Mouse (Mus musculus) kidney, embryonic 15.5 days (tissue): Measurements from ENCODE around the gene Duox2. TPM values are rescaled to one million over a fixed set of nuclear protein-coding genes. Genes with fewer than 3 reads are reported as not detected.
A peak's percentile ranks its signal among the peaks of the same experiment; 100 is the strongest.

Source experiments
- ATAC-seq: fragments of 200-750 bp; cut with Nextera tagmentation; replicated peaks from 2 replicates; pipeline ENCODE4 v1.8.0; 2017; ENCODE audit warnings: moderate TSS enrichment; ENCODE audit not compliant: low FRiP score
- H3K27ac ChIP-seq: fragments of 300-500 bp; sonication (generic); 2 replicates; pipeline ENCODE4 v1.5.1; 2015; ENCODE audit warnings: mild to moderate bottlenecking, inconsistent platforms
- H3K27me3 ChIP-seq: fragments of 300-500 bp; sonication (generic); 2 replicates; pipeline ENCODE4 v1.6.1; 2015; ENCODE audit warnings: inconsistent platforms
- H3K36me3 ChIP-seq: fragments of 300-500 bp; sonication (generic); 2 replicates; pipeline ENCODE4 v1.6.1; 2015; ENCODE audit warnings: inconsistent platforms
- H3K4me1 ChIP-seq: fragments of 300-500 bp; sonication (generic); 2 replicates; pipeline ENCODE4 v1.6.1; 2015; ENCODE audit warnings: inconsistent platforms
- H3K4me2 ChIP-seq: fragments of 300-500 bp; sonication (generic); 2 replicates; pipeline ENCODE4 v1.6.1; 2015; ENCODE audit warnings: moderate library complexity, mild to moderate bottlenecking, inconsistent platforms
- H3K4me3 ChIP-seq: fragments of 300-500 bp; sonication (generic); replicated peaks from 2 replicates; pipeline ENCODE4 v1.5.1; 2015; ENCODE audit warnings: mild to moderate bottlenecking, inconsistent platforms
- H3K9ac ChIP-seq: fragments of 300-500 bp; sonication (generic); 2 replicates; pipeline ENCODE4 v1.6.1; 2015; ENCODE audit warnings: mild to moderate bottlenecking, inconsistent platforms
- H3K9me3 ChIP-seq: fragments of 300-500 bp; sonication (generic); replicated peaks from 2 replicates; pipeline ENCODE4 v1.6.1; 2016; ENCODE audit warnings: inconsistent platforms
- WGBS: fragments of 180-500 bp; shearing (Covaris S2); methylation state at CpG from one replicate; pipeline ENCODE4 v1.1.7; 2015; ENCODE audit warnings: mixed read lengths; 5-methylcytosine and 5-hydroxymethylcytosine counted together
- polyA plus RNA-seq: library from polyadenylated mRNA; unstranded; fragments of >200 nt; fragmentation: Nextera tagmentation; extraction: Ambion mirVana; gene quantifications from 2 replicates; pipeline ENCODE4 v1.2.1, GENCODE M21; 2015

The Duox2 gene
- polyA plus RNA-seq, 1 experiment from 2014 or later: 0.19 TPM

DNA sequence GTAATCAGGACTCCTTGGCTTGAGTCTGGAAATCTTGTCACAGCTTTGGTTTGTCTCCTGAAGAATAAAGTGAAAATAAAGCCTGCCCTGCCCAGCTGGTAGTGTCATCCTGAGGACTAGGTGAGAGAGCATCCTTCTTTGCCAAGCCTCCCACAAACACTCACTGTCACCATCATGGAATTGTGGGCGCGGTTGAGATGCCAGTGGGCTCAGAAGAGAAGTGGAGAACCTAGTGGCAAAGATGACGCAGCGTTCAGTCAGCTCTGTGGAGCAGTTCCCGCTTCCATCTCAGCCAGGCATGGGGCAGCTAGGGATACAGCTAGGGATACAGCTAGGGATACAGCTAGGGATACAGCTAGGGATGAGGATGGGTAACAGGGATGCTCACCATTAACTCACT lies 42.3 kb downstream of the Duox2 start:
- no peaks in the 10 kb centered on the region for H3K4me1 ChIP-seq
- H3K4me3 ChIP-seq: no peak overlapping the region
- H3K27ac ChIP-seq: no peak overlapping the region
- H3K36me3 ChIP-seq: 0 out of 2 replicates have a peak, but pooled peaks cover 2% of the 10 kb centered on the region
- 93% methylated on average over 5 of the region's 5 CpGs for WGBS
- H3K9ac ChIP-seq: no peak overlapping the region
- H3K27me3 ChIP-seq: no peaks in the 10 kb centered on the region
- no peak overlapping the region for H3K4me2 ChIP-seq
- ATAC-seq: no peak
- no peaks in the 10 kb centered on the region for H3K9me3 ChIP-seq

DNA sequence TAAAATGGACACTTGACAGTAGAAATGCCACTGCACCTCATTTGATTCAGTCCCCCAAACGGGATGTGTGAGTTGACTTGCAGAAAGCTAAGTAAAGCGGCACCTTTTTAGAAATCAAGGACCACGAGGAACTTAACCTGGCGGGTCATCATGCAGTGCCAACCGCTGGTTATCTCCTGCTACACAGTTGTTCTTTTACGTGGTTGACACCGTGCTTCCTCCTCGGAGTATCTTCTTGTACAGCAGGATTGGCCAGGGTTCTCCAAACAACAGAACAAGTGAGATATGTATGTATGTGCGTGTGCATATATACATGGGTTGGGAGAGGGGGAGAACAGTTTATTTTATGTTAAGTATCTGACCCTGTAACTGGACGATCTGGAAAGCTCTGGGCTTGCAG lies 50.5 kb downstream of the Duox2 start:
- Histone ChIP-seq H3K27me3 (no peaks in the 10 kb centered on the region), H3K36me3 (no peaks in the 10 kb centered on the region), H3K27ac (no peak overlapping the region), H3K4me1 (peaks cover 10% of the 10 kb centered on the region; the same call in 1 of the 2 replicates), H3K9me3 (no peaks in the 10 kb centered on the region), H3K9ac (no peak overlapping the region), H3K4me3 (no peak overlapping the region), H3K4me2 (no peak overlapping the region)
- ATAC-seq: no peak
- WGBS: 90% methylated on average over 10 of the region's 10 CpGs

DNA sequence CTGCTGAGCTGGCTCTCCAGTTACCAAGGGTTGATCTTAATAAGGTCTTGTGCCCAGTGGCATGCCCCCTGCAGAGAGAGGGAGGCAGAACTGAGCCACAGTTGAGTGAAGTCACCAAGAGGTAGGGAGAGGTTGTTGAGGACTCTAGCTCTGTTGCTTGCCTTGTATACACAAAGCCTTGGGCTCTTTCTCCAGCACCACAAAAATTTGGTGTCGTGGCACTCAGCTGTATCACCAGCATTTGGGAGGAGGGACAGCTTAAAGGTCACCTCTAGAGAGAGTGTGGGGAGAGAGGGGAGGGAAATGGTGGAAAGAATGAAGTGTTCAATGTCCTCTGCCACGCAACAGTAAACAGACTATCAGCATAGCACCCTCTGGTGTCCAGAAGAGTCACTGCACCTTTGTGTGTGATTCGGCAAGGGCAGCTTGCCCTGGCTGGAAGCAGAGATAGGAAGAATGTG lies 54.5 kb downstream of the Duox2 start:
- no peaks in the 10 kb centered on the region for H3K36me3 ChIP-seq
- no peak overlapping the region for H3K4me2 ChIP-seq
- H3K27ac ChIP-seq: 0 out of 2 replicates have a peak overlapping the region, but pooled peaks have one; percentile 48
- H3K4me3 ChIP-seq: no peak overlapping the region
- H3K4me1 ChIP-seq: peaks cover 10% of the 10 kb centered on the region; the same call in 1 of the 2 replicates
- no peaks in the 10 kb centered on the region for H3K9me3 ChIP-seq
- H3K27me3 ChIP-seq: no peaks in the 10 kb centered on the region
- 1% methylated on average over 3 of the region's 3 CpGs for WGBS
- peak; percentile 80 for ATAC-seq
- H3K9ac ChIP-seq: no peak overlapping the region

DNA sequence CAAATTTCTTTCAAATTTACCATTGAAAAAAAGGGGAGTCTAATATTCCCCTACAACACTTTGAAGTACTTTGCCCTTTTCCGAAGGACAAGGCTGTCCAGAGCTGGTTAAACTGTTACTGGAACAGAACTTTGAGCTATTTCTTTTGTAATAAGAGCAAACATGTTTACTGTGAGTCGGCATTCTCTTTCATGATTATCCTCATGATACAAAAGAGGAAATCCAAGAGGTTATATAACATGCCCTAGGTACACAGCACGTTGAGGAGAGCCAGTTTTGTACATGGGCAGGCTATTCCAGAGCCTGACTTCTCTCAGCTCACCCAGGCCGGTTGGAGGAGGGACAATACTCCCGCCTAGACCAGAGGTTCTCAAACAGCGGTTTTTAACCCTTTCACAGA lies 56.3 kb downstream of the Duox2 start:
- Histone ChIP-seq H3K4me1 (peaks cover 10% of the 10 kb centered on the region; the same call in 1 of the 2 replicates), H3K9ac (no peak overlapping the region), H3K27me3 (no peaks in the 10 kb centered on the region), H3K4me2 (no peak overlapping the region), H3K36me3 (no peaks in the 10 kb centered on the region), H3K27ac (no peak overlapping the region), H3K4me3 (no peak overlapping the region), H3K9me3 (no peaks in the 10 kb centered on the region)
- WGBS: 62% methylated on average over 6 of the region's 6 CpGs
- ATAC-seq: no peak

DNA sequence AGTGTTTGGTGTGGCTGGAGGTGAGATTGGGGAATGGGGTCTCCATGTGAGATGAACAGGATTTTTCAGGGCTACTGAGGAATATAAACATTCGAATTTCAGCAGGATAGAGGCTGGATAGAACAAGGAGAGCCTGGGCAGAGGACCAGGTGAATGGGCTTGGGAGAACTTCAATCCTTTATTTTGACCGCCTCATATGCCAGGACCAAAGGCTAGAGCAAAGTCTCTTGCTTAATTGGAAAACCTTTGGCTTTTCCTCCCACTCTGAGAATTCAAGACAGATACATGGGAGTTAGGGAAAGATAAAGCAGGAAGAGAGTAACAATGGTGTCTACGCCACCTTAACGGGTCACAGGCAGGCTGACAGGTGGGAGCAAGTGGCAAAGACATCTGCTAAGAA lies 57.0 kb downstream of the Duox2 start:
- WGBS: 87% methylated on average over 4 of the region's 4 CpGs
- no peak overlapping the region for H3K4me3 ChIP-seq
- no peaks in the 10 kb centered on the region for H3K27me3 ChIP-seq
- no peaks in the 10 kb centered on the region for H3K9me3 ChIP-seq
- H3K27ac ChIP-seq: no peak overlapping the region
- peaks cover 12% of the 10 kb centered on the region; the same call in 1 of the 2 replicates for H3K4me1 ChIP-seq
- H3K4me2 ChIP-seq: no peak overlapping the region
- no peak for ATAC-seq
- H3K9ac ChIP-seq: no peak overlapping the region
- no peaks in the 10 kb centered on the region for H3K36me3 ChIP-seq

DNA sequence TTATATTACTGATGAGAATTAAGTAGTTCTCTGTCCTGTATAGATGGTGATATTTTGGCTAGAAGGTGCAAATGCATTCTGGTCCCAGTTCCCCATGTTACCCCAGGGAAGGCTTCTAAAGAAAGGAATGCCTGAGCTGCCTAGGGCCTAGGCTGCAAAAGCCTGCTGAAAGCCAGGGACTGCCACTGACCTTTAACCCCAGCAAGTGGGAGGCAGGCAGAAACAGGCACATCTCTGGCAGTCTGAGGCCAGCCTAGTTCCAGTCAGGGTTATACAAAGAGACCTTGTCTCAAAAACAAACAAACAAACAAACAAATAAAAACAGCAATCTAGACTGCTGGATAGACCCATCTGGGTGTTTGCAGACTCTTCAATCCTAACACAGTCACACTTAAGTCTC lies 57.5 kb downstream of the Duox2 start:
- Histone ChIP-seq H3K9me3 (no peaks in the 10 kb centered on the region), H3K36me3 (no peaks in the 10 kb centered on the region), H3K4me1 (peaks cover 13% of the 10 kb centered on the region; the same call in 1 of the 2 replicates), H3K4me3 (no peak overlapping the region), H3K27ac (no peak overlapping the region), H3K9ac (no peak overlapping the region), H3K27me3 (no peaks in the 10 kb centered on the region), H3K4me2 (no peak overlapping the region)
- ATAC-seq: no peak

DNA sequence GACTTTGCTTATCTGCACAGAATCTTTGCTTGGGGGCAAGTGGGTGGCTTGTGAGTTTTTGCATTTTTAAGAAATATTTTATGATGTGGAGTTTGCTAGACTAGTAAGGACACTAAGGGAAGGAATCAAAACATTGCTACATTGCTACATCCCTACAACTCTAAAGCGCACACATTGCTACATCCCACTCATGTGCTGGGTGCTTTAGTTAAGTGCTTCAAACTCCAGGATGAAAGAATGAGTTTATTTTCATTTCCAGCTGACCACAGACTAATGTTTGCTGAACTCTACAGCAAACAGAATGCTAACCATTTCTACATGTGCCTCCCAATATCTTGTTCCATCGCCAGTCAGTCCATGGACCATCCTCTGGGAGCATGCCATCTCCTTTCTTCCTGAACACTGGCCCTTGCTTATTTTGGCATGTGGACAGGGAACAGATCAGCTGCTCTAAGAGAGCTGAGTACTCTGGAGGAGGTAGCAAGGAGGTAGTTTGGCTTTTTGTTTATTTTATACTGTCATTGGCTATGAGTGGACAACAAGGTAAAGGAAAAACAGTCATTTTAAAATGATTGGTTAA lies 60.3 kb downstream of the Duox2 start:
- Histone ChIP-seq H3K9ac (no peak overlapping the region), H3K27ac (no peak overlapping the region), H3K9me3 (no peaks in the 10 kb centered on the region), H3K36me3 (no peaks in the 10 kb centered on the region), H3K4me1 (peaks cover 14% of the 10 kb centered on the region), H3K4me3 (no peak overlapping the region), H3K27me3 (no peaks in the 10 kb centered on the region), H3K4me2 (no peak overlapping the region)
- no peak for ATAC-seq
- 87% methylated on average over 2 of the region's 2 CpGs for WGBS

DNA sequence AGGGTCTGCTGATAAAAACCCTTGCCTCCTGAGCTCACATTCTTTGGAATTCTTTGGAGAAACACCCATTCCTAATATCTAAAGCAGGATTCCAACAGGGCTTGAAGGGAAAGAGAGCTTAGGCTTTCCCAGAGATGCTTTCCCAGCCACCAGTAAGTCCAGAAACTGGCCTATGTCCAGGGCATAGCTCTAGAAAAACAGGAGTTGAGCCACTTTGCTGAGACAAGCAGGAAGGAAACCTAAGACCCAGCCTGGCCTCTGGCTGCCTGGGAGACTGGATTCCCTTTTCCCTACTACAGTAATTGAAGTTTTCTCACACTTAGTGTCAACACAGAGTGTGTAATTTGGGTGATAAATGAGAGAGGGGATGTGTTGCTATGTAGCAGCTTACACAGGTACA lies 61.9 kb downstream of the Duox2 start:
- peaks cover 14% of the 10 kb centered on the region for H3K4me1 ChIP-seq
- H3K4me2 ChIP-seq: no peak overlapping the region
- no peak overlapping the region for H3K4me3 ChIP-seq
- H3K36me3 ChIP-seq: no peaks in the 10 kb centered on the region
- no peaks in the 10 kb centered on the region for H3K9me3 ChIP-seq
- no peak for ATAC-seq
- H3K27me3 ChIP-seq: no peaks in the 10 kb centered on the region
- H3K9ac ChIP-seq: no peak overlapping the region
- no peak overlapping the region for H3K27ac ChIP-seq

DNA sequence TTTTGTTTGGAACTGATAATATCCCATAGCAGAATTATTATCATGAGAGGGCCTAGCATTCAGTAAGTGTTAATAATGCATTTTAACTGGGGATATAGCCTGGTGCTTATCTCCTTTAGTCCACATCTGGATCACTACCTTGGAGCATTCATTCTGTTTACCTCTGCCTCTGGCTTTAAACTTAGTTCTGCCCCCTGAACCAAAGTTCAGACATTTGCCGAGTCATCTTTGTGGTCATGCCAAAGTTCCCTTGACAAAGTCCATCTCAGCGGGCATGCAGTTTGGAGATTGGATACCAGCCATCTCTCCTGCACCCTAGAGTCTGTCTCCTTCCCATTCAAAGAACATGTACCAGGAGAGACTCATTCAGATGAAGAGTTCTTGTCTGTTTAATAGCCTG lies 62.8 kb downstream of the Duox2 start:
- no peaks in the 10 kb centered on the region for H3K36me3 ChIP-seq
- H3K4me2 ChIP-seq: peak overlapping the region; percentile 93
- WGBS: 79% methylated on average over 2 of the region's 2 CpGs
- H3K4me3 ChIP-seq: peak overlapping the region; percentile 67
- no peaks in the 10 kb centered on the region for H3K27me3 ChIP-seq
- H3K9ac ChIP-seq: no peak overlapping the region
- ATAC-seq: no peak
- H3K9me3 ChIP-seq: no peaks in the 10 kb centered on the region
- H3K4me1 ChIP-seq: peaks cover 14% of the 10 kb centered on the region
- no peak overlapping the region for H3K27ac ChIP-seq

DNA sequence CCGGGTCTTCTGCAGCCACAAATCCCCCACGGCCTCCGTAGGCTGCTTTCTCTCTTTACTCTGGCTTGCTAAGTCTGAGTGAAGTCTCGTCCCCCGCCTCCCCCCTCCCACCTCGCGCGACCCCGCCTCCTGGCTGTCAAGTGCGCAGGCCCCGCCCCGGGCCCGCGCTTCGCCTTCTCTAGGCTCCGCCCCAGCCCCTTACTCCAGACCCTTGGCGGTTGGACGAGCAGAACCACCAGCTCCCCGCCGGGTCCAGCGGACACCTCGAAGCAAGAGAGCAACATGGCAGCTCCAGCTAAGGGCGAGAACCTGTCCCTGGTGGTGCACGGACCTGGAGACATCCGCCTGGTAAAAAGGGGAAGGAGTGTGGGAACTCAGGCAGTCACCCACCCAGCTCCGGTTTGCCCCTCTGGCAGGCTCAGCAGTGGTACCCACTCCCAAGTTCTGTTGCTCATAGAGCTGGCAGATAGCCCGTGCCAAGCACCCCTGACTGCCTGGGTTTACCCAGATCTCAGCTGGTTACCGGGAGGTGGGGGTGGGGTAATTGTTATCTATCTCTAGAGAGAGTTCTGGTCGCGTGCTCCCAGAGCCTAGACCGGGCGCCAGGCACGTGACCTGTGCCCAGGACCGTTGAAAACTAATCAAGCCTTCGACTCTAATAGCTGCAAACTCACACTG lies 63.5 kb downstream of the Duox2 start, which contains the start of gene Sord:
Gene Sord (plus strand): TSS at position 139 of the 678 bp plus-strand sequence.
- H3K27me3 ChIP-seq: no peaks in the 10 kb centered on the region
- peak within 1 kb of the TSS; percentile 67 for H3K4me3 ChIP-seq
- peak within 1 kb of the TSS; percentile 93 for H3K4me2 ChIP-seq
- H3K9ac ChIP-seq: peak within 1 kb of the TSS; percentile 55
- H3K9me3 ChIP-seq: no peaks in the 10 kb centered on the region
- peak; percentile 96 for ATAC-seq
- under 1% methylated on average over 35 of the region's 35 CpGs for WGBS
- no peaks in the 10 kb centered on the region for H3K36me3 ChIP-seq
- peak within 1 kb of the TSS; percentile 78 for H3K27ac ChIP-seq
- H3K4me1 ChIP-seq: peaks cover 14% of the 10 kb centered on the region

DNA sequence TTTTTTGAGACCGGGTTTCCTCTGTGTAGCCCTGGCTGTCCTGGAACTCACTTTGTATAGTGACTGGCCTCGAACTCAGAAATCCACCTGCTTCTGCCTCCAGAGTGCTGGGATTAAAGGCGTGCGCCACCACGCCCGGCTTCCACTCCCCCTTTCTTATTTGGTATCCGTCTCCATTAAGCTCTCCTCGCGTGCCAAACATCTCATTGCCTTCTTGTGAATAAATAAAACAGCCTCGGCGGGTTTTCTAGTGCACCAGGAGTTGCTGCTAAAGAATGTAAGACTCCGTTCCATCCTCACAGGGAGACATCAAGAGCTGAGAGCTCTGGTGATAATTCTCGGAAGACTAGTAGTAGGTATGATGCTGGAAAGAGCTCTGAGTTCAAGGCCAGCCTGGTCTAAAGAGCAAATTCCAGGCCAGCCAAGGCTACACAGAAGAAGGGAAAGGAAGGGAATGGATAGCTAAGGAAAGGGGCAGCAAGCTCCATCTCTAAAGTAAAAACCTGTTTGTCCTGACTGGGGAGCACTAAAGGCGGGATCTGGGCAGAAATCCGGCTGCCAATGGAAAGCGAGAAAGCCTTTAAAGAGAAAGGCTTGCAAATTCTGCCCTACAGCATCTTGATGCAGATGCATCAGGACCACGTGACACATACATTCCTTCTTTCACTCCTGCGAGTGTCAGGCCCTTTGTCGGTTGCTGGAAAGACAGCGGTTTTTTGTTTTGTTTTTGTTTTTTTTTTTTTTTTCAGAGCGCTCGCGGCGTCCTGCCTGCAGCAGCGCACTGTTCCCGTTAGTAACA lies 64.3 kb downstream of the Duox2 start:
- Histone ChIP-seq H3K4me2 (peak overlapping the region; percentile 93), H3K36me3 (no peaks in the 10 kb centered on the region), H3K4me1 (peaks cover 14% of the 10 kb centered on the region), H3K9me3 (no peaks in the 10 kb centered on the region), H3K27ac (peak overlapping the region; percentile 78), H3K27me3 (no peaks in the 10 kb centered on the region), H3K4me3 (peak overlapping the region; percentile 67), H3K9ac (peak overlapping the region; percentile 55)
- ATAC-seq: peak; percentile 3
- 5% methylated on average over 26 of the region's 26 CpGs for WGBS

DNA sequence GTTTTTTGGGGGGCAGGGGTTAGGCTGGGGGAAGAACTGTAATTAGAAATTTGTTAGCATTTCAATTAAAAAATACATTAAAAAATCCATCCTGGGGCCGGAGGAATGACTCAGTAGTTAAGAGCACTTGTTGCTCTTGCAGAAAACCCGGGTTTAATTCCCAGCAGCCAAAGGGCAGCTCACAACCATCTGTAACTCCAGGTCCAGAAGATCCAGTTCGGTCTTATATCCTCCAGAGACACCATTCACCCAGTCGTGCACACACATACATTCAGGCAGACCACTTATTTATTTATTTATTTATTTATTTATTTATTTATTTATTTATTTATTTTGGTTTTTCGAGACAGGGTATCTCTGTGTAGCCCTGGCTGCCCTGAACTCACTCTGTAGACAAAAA lies 64.9 kb downstream of the Duox2 start:
- Histone ChIP-seq H3K4me2 (peak overlapping the region; percentile 93), H3K9ac (no peak overlapping the region), H3K9me3 (no peaks in the 10 kb centered on the region), H3K27me3 (no peaks in the 10 kb centered on the region), H3K4me1 (peaks cover 14% of the 10 kb centered on the region), H3K4me3 (peak overlapping the region; percentile 67; the same call in 1 of the 2 replicates), H3K36me3 (no peaks in the 10 kb centered on the region), H3K27ac (no peak overlapping the region)
- no peak for ATAC-seq
- WGBS: 52% methylated on average over 5 of the region's 5 CpGs
